Mouse (Mus musculus): ENCODE measurements around the gene Narf.

The Narf gene

DNA sequence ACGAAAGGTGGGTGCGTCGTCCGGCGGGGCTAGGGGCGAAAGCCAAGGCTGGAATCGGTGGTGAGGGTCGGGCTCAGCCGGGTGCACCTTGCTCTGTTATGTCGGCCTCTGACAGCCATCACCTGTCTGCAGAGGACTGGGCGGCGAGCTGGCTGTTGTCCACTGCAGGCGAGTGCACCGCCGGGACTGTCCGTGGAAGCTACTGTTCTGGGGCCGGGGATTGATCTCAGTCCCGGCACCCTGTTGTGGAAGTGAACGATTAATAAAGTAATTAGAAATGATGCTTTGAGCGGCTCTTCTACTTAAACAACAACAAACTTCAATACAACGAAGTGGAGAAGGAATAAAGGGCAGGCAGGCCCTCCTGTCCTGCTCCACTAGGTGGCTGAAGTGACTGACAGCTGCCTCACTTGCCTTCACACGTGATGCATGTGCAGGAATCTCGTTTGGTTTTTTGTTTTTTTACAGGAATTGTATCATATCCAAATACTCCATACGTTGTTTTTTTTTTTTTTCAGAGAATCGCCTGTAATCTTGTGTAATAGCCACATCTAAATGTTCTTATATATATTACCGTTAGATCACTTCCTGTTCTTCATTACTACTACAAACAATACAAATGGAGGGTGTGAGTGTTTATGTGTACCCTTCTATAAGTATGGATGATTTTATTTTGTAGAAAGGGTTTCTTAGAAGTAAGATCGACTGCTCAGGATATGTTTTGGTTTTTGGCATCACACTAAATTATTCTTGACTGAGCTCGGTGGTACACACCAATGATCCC, 484 bp downstream of the Narf start:
- DNase-seq = no peak

- DNase-seq = no peak
Observed at GRCm38 (mm10) chr11:121239669-121240068, 2.6 kb downstream of the Narf start.

GRCm38 (mm10) chr11:121250196-121250595, 13.1 kb downstream of the Narf start:
- DNase-seq = no peak

GRCm38 (mm10) chr11:121259160-121260100, 22.4 kb downstream of the Narf start, which contains the start of gene Foxk2:
TSS of gene Foxk2 (plus strand) at chr11:121259990.
- peak; percentile 82 to 90 for DNase-seq

DNA sequence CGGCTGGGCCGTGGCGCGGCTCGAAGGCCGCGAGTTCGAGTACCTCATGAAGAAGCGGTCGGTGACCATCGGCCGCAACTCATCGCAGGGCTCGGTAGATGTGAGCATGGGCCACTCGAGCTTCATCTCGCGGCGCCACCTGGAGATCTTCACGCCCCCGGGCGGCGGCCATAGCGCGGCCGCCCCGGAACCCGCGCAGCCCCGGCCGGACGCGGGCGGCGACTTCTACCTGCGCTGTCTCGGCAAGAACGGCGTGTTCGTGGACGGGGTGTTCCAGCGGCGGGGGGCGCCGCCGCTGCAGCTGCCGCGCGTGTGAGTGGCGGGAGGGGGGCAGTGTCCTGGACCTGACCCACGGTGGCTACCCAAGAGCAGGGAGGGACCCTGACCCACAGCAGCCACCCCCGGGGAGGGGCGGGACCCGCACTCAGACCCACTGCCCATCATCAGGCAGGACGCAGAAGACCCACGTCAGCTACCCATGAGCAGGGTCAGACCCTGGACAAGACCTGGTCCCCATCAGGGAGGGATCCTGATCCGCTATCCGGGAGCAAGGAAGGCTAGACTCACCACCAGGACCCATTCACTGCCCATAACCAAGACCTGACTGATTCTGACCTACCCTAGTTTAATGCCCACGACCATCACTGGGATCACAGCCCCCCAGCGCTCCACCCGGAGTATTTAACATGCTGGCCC, 23.3 kb downstream of the Narf start:
- peak; percentile 34 to 45 for DNase-seq

DNA sequence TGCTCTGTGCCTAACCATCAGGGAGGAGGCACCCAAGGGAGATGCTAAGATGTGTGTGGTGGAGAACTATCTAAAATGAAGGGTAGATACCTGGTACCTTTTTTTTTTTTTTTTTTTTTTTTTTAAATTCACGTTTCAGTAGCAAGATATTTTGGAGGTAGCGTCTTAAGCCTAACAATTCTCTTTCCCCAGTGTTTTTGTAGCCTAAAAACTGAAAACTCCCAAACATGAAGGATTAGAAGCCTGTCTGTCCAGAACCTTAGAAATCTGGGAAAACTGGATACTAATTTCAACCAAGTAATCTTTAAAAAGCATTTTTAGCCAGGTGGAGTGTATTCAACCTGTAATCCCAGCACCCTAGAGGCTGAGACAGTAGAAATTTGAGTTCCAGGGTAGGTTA, 24.0 kb downstream of the Narf start:
- no peak for DNase-seq

DNA sequence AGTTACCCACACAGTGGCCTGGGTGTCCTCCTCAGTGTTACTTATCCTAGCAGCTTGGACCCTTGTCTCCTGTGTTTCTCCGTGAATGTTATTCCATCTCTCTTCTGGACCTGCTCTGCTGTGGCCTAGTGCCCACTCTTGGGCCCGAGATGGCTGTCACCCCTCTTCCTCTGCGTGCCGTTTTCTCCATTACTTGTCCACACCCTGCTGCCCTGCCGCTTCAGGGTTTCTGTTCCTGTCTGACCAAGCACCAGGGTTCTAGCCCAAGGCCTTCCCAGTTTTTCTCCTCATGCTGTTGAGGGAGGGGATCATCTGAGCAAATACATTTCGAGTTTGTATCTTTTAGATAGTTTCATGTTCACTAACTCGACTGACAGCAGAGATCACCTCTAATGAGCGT, 40.5 kb downstream of the Narf start:
- DNase-seq = no peak

GRCm38 (mm10) chr11:121278011-121278410, 41.0 kb downstream of the Narf start:
- DNase-seq = no peak

DNA sequence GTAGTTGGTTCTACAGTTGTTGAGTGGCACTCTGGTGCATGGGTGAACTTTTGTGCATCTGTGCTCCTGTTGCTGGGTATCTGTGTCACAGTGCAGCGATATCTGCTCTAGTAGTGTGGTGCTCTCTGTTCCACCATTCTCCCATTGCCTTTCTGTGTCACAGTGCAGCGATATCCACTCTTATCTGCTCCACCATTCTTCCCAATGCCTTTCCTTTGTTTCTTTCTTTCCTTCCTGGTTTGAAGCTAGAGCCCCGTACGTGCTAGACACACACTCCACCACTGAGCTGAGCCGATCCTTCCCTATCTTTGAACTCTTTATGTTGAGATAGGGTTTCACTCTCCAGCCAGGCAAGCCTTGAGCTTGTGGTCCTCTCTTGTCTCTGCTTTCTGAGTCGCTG, 45.9 kb downstream of the Narf start:
- DNase-seq = no peak

DNA sequence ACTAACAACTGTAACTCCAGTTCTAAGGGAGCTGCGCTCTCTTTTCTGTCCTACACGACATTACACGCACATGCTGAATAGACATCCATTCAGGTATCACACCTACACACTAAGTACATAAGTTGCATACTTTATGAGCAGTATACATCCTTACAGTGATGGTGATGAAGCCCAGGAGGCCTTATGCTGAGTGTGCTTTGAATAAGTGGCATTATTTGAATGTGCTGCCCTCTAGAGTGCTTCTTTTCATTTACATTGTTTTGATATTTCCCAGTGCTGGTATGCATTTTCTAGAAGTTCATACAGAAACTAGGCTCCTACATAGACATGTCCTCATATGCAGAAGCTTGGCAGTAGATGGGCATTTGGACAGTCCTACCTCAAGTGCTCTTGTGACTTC, 52.8 kb downstream of the Narf start:
- DNase-seq = no peak

DNA sequence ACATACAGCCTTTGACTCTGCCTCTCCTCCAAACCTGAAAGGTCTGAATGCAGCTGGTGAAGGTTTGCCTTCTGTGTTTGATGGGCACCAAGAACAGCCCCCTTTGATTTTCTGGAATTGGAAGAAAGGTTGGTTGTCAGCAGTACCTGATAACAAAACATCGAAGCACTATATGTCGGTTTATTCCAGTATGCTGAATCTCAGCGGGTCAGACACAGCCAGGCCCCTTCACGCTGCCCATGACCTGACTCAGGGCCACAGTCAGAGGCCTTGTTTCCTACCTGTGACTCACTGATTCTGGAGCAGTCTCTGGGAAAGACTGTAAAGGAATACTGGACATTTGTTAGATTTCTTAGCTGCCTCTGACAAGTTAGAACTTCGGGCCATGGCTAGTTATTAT, 57.7 kb downstream of the Narf start:
- no peak for DNase-seq

DNA sequence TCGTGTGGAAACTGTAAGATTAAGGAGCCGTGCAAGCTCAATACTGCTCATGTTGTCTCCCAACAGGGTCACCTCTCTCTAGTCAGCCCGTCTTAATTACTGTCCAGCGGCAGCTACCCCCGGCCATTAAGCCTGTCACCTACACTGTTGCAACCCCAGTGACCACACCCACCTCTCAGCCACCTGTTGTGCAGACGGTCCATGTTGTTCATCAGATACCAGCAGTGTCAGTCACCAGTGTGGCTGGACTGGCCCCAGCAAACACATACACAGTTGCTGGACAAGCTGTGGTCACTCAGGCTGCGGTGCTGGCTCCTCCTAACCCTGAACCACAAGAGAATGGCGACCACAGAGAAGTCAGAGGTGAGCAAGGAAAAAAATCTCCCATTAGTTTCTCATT, 61.4 kb downstream of the Narf start:
- no peak for DNase-seq

DNA sequence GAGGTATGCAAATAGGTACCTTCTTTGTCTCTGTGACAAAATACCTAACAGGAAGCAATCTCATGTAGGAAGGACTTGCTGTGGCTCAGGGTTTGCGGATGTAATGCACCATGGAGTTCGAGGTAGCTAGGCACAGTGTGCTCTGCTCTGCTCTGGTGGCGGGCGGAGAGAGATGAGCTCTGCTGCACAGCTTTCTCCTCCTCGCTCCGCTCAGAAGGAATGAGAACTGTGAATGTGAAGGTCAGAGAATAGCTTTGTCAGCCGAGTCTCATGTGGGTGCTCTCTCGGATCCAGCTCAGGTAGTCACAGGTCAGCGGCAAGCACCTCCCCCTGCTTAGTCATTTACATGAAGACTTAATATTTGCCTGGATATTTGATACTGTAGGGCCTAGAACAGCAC, 63.2 kb downstream of the Narf start:
- DNase-seq = no peak

DNA sequence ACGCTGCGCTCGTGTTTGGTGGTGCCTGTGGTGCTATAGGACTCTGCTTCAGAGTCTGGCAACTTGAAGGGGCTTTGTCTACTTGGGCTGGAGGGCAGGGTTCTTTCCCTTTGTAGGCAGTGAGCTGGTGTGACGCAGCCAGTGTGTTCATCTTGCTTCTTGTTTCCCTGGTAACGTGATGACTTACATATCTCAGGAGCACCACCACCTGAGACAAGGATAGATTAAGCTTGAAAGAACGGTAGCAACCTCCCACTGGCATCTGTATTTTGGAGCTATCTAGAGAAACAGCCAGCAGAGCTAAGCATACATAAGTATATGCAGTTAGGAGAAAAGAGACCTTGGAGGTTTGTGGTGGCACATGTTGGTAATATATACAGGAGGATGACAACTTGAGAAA, 68.3 kb downstream of the Narf start:
- DNase-seq = no peak

Data from spleen, adult 18-20 months (tissue).